Mouse (Mus musculus) thymus, adult 2 months (tissue): ENCODE results near the gene Tpst1.

ENCODE experiments used
- CTCF ChIP-seq: fragments of 200-500 bp; IDR thresholded peaks from 2 replicates; pipeline ENCODE4 v1.5.1; 2012; ENCODE audit warnings: mild to moderate bottlenecking, control low read depth, low read length, moderate library complexity, borderline replicate concordance; ENCODE audit not compliant: control insufficient read depth, poor library complexity, insufficient read depth; ENCODE audit errors: extremely low read depth
- POLR2A ChIP-seq: fragments of 200-500 bp; IDR thresholded peaks from 2 replicates; pipeline ENCODE4 v1.6.1; 2012; ENCODE audit warnings: mild to moderate bottlenecking, low read length, control low read depth, moderate library complexity; ENCODE audit not compliant: control insufficient read depth, poor library complexity, insufficient read depth; ENCODE audit errors: extremely low read depth

GRCm38 (mm10) chr5:130031410-130032390 lies 41.4 kb upstream of the Tpst1 start:
- TF ChIP-seq CTCF = no peak
- TF ChIP-seq POLR2A = no peak
